Mouse (Mus musculus) testis, postnatal 14 days (tissue): ENCODE measurements at regions not wholly inside any gene's neighbourhood (a gene's known extent, or its start where the extent isn't known, plus 50 kb on each side); places are given as distances from the start of the nearest gene placed in this dataset.

ENCODE experiments used
- DNase-seq: peaks from one replicate; pipeline ENCODE4 v3.0.0; 2021; ENCODE audit warnings: low spot score

DNA sequence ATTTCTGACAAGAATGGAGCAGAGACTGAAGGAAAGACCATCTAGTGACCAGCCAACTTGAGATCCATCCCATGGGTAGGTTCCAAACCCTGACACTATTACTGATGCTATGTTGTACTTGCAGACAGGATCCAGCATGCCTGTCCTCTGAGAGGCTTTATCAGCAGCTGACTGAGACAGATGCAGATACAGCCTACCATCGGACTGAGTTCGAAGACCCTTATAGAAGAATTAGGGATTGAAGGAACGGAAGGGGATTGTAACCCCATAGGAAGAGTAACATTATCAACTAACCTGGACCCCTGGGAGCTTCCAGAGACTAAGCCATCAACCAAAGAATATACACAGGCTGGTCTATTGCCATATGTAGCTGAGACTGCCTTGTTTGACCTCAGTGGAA, 183.1 kb upstream of the Adcy2 start:
- DNase-seq, result no peak

DNA sequence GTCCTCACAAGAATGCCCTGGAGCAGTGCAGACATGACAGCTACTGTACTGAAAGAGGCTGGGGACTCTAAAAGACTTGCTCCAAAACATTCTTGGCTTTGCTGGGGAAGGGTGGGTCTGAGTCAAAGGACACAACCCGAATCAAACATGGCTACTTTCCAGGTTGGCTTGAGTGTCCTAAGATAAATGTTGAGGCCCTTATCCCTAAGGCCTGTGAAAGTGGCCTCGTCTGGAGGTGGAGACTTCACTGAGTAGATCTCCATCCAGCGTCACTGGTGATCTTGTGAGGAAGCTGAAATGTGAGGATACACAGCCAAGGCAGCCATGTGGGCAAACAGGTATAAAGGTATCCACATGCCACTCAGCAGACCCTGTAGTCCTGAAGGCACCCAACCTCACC, 191.3 kb upstream of the Adcy2 start:
- no peak for DNase-seq

DNA sequence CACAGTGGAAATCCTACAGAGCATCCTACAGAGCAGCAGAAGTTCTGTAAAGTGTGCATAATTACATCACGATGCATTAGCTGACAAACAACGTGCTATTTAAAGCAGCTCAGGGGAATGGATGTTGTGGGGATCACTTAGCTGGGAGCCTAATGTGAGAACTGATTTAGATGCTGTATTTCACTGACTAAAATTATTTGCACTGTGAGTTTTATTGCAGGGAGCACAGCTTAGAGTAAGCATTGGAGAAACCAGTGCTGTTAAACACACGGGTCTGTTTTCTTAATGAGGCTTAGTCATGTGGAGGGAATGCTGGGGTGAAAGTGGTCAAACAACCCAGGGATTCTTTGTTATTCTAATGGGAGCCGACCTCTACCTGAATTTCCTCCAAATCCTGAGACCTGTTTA, 197.1 kb upstream of the Adcy2 start:
- DNase-seq, result no peak

DNA sequence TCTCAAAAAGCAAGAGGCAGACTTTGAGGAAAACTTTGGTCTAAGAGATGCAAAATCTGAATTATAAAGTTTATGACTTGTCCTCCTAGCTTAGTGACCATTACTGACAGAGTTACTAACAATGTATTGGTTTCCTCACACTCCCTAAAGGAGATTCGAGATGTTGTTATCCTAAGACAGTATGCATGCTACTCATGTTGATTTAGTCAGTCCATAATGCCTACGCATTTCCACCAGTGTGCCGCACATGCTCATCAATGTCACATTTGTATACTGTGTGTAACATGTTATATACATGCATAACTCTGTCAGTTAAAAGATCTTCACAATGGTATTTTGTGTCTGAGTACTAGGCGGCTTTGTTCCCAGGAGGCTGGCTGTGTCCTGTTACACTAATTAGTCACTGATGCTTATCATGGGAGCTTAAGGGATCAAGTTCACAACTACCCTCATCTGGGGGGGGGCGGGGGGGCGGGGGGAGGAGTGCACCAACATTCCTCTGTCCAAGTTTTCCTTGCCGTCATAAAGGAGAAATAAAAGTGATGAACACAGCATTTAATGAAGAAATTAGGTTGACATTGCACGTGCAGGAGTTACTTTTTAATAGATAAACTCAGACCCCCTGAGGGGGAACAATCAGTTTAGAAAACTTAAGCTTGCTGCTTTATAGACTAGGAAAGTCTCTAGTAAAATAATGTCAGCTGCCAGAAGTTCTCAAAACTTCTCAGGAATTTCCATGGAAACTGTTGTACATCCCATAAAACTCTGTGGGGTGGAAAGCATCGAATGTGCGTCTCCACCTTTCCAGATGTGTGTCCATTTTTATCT, 208.6 kb upstream of the Adcy2 start:
- no peak for DNase-seq

DNA sequence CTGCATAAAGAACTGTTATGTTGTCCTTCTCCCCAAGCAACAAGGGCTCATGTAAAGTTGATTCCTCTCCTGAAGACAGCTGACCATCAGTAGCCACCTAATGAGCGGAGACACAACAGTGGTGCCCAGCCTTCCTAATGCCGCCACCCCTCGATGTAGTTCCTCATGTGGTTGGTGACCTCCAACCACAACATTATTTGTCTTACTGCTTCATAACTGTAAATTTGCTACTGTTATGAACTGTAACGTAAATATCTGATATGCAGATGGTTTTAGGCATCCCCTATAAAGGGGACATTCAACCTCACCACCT, 209.2 kb upstream of the Adcy2 start:
- DNase-seq, result no peak

DNA sequence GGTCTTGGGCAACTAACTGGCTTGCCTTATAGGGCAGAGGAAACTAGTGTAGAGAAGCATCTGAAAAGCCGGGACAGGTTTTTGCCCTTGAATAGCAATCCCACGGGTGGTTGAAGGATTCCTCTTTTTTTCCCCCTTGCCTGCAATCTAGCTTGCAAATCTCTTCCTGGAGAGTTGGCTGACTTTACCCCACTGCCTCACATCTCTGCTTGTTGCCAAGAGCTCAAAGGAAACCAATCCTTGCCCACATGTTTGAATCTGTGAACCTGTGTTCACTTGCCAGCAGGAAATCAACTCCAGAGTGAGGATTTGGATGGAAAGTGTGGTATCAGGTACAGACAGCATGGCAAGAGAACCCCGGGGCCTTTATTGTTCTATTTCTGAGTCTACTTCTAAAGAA, 217.2 kb upstream of the Adcy2 start:
- DNase-seq, result no peak

DNA sequence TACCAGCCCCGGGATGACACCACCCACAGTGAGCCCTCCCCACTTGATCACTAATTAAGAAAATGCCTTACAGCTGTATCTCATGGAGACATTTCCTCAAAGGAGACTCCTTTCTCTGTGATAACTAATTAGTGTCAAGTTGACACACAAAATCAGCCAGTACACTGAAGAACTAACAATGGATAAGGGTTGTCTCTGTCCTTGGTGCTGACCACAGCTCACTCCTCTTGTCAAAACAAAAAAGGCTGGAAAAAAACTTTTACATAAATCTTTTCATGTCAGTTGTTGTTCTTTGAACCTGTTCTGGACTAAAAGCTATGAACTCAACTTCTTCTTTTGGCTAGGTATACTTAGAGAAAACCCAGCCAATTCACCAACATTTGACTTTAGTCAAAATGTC, 221.1 kb upstream of the Adcy2 start:
- DNase-seq, result no peak

DNA sequence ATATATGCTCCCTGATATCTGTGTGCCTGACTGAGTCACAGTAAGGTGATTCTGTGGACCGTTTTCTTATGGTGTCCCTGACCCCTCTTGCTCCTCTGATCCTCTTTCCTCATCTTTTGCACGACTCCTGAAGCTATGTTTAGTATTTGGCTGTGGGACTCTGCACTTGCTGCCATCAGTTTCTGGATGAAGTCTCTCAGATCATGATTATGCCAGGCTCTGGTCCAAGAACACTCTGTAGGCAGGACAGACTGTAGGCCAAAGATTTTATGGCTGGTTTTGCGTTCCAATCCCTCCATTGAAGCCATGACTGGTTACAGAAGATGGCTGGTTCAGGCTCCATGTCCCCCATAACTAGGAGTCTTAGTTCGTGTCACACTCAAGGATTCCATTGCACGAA, 227.2 kb upstream of the Adcy2 start:
- no peak for DNase-seq

DNA sequence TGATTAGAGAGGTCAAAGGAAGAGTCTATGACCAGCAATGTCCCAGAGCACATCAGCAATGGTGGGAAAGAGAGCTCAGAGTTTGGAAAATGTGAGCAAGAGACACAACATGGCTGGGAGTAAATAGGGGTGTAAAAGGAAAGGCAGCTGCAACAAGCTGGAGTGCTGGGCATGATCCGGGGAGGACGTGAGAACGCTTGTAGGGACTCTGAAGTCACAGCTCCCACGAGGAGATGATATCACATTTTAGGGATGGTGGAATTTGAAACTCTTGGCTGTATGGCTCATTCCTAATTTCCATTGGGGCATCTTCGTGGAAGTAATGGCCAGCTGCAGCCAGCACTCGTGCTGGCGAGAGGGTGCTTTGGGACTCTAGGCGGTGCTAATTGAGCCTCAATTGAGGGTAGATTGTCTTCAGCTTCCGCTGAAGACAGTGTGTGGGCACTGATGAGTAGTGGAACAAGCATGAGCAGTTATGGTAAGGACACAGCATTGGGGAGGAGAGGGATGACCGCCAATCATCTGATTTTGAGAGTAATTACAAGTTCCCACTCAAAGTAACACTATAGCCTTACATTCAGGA, 231.1 kb upstream of the Adcy2 start:
- DNase-seq, result no peak

DNA sequence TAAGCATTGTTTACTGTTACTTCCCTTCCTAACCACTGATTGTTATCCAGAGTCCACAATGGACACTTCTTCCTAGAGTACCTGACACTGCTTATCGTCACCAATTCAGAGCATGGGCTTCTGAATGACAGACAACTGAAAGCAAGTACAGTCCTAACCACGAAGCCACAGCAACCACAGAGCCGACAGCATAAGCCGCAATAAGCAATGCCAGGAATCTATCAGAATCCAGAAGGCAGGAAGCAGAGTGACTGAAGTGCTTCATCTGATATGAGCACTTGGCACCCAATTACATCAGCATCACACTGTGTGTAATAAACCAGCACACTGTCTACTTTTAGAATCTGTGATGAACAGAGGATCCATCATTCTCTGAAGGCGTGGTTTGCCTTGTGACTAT, 237.0 kb upstream of the Adcy2 start:
- no peak for DNase-seq

DNA sequence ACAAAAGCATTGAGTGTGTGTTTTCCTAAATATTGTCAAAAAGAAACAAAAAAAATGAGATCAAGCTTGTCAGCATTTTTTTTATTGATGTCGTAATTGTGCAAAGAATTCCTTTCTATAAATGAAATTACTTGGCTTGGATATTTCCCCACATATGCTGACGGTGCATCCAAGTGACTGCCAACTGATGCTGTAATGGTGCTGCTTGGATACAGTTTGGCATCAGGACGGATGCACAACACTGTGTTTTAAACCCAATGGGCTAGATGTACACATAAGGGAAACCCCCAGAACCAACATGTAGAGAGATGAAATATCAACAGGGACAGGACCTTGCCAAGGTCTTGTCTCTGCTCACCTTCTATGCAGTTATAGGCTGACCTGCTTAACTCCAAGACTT, 238.6 kb upstream of the Adcy2 start:
- DNase-seq, result no peak

DNA sequence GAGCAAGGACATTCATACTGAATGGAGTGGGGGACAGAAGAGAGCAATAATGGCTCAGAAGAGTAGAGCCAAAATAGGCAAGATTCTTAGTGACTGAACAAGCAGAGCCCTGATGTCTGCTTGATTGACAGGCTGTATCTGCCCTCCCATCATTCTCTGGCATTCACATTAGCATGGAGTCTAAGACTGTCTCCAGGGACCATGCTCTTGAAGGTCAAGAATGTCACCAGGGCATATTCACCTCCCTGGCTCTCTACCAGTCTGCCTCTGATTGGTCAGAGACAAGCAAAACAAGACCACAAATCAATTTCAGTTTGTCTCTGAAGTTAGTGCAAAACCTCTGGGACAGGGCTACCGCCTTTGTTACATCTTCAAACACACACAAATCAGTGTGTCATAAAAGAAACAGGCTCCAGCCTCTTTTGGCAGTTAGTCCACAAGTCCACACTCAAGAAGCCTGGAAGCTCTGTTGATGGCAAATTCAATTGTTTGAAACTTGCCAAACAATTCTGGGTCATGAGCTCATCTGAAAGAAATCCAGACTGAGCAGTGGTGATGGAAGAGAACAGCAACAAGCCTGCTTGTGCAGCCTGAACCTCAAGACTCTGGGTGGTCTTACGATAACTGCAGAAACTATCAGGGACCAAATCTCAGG, 240.0 kb upstream of the Adcy2 start:
- DNase-seq, result no peak

DNA sequence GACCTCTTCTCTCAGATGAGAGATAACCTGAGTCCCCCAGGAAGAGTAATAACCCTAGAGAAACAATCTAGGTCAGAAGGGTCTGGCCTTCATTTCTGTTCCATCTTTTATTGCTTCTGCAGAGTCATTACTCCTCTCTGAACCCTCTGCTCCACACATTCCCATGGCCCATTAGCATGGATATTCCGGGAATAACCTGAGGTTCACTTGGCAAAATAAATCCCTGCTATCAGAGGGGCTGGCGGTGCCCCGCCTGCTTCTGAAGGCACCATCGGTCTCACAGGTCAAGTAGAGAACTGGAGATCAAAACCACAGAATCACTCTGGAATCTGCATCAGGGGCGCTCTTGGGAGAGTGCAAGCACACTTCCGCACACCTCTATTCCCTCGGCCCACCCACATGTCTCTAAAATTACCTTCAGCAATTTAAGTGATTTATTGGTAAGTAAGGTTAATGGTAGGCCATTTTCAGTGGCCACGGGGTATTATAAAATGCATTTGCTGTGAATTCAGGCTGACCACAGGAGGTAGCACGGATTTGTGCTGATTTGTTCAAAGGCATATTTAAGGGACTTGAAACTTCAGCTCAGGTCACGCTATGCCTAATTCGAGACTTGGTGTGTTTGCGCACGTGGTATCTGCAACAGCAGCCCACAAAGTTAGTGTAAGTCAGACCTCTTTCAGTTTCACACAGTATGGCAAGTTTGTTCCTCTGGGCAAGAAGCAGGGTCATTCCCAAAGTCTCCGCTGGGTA, 243.4 kb upstream of the Adcy2 start:
- DNase-seq, result no peak

DNA sequence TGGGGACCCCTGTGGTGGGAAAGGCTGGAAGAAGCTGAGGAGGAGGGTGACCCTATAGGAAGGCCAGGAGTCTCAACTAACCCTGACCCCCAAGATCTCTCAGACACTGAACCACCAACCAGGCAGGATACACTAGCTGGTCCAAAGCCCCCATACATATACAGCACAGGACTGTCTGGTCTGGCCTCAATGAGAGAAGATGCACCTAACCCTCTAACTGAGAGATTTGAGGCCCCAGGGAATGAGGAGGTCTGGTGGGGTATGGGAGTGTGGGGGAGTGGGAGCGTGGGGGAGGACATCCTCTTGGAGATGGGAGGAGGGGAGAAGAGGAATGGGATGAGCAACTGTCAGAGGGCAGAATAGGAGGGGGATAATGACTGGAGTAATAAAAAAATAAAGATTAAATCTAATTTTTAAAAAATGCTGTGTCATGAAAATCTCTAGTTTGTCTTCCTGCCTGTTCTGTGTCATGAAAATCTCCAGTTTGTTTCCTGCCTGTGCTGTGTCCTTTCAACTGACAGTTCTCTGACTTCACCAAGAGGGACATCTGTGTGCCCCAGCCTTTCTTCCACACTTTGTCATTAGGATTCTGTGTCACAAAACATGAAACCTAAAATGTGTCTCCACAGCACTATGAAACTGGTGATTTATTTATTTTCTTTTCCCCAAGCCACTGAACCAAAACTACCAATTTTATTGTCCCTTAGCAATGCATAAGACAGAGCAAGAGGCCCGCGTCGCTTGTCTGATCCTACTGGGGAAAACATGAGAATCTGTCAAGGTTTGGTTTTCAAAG, 251.2 kb upstream of the Adcy2 start:
- DNase-seq, result no peak

DNA sequence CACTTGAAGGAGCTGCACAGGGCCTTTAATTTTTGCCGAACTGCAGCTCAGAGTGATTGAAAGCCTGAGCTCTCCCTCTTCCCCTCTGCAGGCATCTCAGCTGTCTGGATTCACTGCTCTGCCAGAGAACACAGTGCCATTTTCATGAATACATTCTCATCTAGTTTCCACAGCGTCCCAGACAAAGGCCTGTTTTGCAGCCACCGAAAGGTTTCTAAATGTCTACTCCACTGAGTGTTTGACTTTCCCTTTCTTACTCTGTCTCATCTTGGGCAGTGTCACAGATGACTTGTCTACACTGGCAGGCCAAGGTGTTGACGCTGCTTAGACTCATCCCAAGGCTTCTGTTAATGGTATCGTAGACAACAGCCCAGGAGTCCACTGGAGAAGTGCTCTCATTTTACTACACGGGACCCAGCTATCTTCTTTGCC, 251.8 kb upstream of the Adcy2 start:
- no peak for DNase-seq

DNA sequence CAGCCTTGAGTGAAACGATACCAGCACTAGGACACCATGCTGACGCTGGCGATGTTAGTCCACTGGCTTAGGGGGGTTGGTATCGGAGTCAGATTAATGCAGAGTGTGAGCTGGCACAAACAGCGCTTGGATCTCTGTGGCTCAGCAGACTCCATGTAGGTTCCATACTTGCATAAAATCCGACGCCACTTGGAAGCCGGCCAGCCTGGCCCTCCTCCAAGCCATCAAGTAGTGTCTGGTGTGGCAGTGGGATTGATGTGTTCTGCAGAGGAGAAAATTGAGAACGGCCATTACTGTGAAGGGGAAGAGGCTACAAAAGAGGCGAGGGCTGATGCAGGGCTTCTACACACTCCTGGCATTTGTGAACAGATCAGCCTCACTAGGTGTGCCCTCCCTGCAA, 253.0 kb upstream of the Adcy2 start:
- no peak for DNase-seq

DNA sequence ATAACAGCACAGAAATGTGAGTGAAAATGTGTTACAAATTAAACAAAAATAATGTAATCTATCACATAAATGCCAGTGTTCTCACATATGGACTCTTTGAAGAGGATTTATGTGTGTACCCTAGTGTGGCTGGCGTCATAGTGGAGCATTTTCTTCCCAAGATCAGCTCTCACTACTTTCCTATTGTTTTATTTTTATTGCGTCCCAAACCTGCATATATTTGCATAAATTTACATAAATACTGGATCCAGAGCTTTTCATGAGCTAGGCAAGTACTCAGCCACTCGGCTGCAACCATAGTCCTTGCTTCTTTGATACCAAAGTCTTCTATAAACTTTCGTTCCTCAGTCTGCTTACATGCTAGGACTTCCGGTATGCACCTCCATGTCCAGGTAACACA, 261.1 kb upstream of the Adcy2 start:
- DNase-seq, result no peak

DNA sequence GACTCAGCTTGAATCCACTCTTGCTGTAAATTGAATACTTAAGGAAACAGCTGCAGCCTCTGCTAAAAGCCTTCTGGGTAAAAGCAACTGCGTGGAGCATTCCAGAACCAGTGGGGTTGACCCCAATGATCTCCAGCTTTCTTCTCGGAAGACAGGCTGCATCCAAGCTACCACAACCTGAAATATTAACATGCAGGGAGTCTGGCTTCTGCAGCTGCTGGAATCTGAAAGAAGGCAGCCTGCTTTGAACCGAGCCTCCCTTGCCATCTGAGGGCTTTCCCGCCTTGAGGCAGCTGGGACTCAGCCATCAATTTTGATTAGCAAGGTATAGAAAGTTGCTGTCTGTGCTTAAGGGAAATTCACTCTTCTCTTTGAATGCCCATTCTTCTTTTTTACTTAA, 261.6 kb upstream of the Adcy2 start:
- no peak for DNase-seq

DNA sequence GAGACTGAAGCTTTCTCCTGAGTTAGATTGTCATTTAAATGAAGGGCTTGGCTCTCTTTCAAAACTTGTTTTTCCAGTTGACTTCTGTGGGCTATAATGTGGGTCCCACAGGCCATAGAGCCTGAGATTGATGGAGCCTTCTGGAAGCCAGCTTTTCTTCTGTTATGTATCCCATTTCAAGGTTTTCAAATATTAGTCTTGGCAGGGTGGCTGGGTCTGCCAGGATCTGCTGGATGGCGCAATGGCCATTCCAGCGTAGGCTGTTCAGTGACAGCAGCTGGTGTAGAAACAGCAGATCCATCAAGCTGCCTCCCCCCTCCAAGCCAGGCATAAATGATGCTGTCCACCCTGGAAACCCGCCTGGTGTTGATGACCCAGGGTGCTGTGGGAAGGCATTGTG, 264.4 kb upstream of the Adcy2 start:
- DNase-seq, result no peak

DNA sequence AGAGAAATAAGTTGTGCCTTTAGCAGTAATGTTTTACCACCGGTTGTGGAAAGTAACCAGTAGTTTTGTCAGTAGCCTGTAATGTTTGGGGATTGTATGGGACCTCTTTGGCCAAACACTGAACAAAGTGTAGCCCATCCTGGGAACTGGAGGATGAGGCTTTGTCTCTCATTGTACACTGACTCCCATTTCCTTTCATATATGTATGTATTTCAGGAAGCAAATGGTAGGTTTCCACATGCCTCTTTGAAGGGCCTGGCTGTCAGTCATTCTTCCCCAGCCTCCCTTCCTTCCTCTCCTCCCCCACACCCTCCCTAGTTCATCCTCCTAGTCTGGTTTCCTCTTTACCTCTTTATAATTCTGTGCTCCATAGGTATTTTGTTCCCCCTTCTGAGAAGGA, 266.7 kb upstream of the Adcy2 start:
- no peak for DNase-seq

DNA sequence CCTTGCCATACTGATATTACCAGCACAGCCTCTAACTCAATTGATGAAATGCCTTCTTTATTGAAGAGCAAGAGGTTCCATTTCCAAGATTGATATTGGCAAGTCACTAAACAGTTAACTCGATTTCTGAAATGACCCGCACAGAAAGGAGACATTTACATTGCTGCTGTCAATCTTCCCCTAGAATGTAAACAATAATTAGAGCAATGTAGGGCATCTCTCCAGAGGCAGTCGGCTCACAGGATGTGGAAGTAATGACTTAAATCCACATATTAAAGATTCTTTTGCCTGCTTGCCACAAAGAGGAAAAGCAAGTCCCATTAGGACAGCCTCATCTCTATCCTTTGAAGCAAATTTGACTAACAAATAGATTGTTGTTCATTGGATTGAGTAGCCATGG, 261.0 kb upstream of the Nsun2 start:
- DNase-seq, result no peak

DNA sequence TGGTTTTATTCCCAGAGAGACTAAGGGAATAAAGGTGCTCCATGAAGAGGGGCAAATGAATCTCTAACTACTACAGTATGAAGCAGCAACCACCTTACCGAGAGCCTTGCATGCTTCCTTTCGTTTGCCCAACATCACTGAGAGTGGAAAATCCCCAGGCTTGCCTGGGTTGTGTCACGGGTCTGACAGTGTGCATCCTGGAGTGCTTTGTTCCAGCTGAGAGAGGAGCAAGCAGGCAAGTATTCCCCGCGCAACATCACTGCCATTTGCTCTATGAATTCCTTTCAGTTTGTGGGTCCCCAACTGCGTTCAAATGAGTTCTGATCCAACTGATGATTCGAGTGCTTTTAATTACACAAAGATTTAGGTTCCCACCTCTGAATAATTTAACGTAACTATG, 253.9 kb upstream of the Nsun2 start:
- DNase-seq, result no peak
